Mouse (Mus musculus): ENCODE measurements at regions not wholly inside any gene's neighbourhood (a gene's known extent, or its start where the extent isn't known, plus 50 kb on each side); places are given as distances from the start of the nearest gene placed in this dataset.

GRCm38 (mm10) chr5:119777836-119778235, 54.6 kb upstream of the Tbx5 start:
- Histone ChIP-seq H3K9me3 (no peaks in the 10 kb centered on the region), H3K27me3 (replicated peaks; ENCODE audit: low read depth, poor library complexity, severe bottlenecking) (peaks cover 34% of the 10 kb centered on the region), H3K27ac (replicated peaks) (no peak overlapping the region), H3K4me1 (no peaks in the 10 kb centered on the region), H3K36me3 (replicated peaks) (no peaks in the 10 kb centered on the region), H3K4me3 (no peak overlapping the region)
- WGBS = 26% methylated on average over 2 of the region's 2 CpGs
- no peak for DNase-seq (ENCODE audit: low spot score)

- H3K27me3 ChIP-seq (replicated peaks; ENCODE audit: low read depth, poor library complexity, severe bottlenecking) = peaks cover 47% of the 10 kb centered on the region
- no peak for DNase-seq (ENCODE audit: low spot score)
- H3K36me3 ChIP-seq (replicated peaks) = no peaks in the 10 kb centered on the region
- H3K9me3 ChIP-seq = peaks cover 4% of the 10 kb centered on the region; the same call in 1 of the 2 replicates
- no peak overlapping the region for H3K27ac ChIP-seq (replicated peaks)
- H3K4me1 ChIP-seq = no peaks in the 10 kb centered on the region
- no peak overlapping the region for H3K4me3 ChIP-seq
- WGBS = 62% methylated on average over 5 of the region's 5 CpGs
These were observed 51.1 kb upstream of the Tbx5 start for GRCm38 (mm10) chr5:119781375-119781774.

All from embryonic facial prominence, embryonic 10.5 days (tissue).